Mouse (Mus musculus): ENCODE results near the gene Lrrfip1. TPM values are rescaled to one million over a fixed set of nuclear protein-coding genes. Genes with fewer than 3 reads are reported as not detected.

The Lrrfip1 gene
- polyA plus RNA-seq, 1 experiment, result 74.1 TPM

DNA sequence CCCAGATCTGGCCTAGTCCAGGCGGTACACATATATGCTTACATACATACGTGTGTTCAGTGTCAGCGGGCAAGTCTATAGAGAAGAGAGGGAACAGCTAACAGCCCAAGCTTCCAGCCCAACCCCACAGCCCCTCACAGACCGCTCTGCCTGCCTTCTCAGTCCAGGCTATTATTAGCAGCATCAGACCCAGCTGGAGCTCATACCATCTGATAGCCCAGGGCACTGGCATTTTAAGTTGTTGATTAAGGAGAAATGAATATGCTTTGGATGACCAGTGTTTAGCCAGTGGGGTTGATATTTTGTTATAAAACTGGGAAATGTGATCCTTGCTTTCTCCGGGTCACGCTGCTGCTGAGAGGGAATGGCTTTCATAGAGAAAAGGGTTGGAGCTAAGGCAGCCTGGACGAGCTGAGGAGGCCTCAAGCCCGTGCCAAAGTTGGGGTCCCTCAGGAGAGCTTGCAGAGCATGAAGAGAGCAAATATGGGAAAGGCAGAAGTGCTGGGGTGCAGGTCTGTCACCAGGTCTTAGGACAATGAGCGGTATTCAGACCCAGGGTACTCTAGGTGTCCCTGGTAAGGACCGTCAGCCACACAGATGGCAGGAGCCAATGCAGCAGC is 73.2 kb downstream of the Lrrfip1 start:
- Histone ChIP-seq H3K27me3 (ENCODE audit: control insufficient read depth, insufficient read depth, insufficient read length) (no peaks in the 10 kb centered on the region), H3K79me3 (ENCODE audit: low read depth) (peaks cover 80% of the 10 kb centered on the region)
- no peak for TF ChIP-seq FOSL1 (IDR thresholded peaks at IDR 0.05; ENCODE audit: insufficient read depth, low read length, poor library complexity, severe bottlenecking)
- no peak for TF ChIP-seq CTCF (IDR thresholded peaks at IDR 0.05; ENCODE audit: control insufficient read depth, insufficient read depth, insufficient read length)
- no peak for TF ChIP-seq MAX (IDR thresholded peaks at IDR 0.05)
- no peak for TF ChIP-seq USF1 (IDR thresholded peaks at IDR 0.05; ENCODE audit: low read depth)

DNA sequence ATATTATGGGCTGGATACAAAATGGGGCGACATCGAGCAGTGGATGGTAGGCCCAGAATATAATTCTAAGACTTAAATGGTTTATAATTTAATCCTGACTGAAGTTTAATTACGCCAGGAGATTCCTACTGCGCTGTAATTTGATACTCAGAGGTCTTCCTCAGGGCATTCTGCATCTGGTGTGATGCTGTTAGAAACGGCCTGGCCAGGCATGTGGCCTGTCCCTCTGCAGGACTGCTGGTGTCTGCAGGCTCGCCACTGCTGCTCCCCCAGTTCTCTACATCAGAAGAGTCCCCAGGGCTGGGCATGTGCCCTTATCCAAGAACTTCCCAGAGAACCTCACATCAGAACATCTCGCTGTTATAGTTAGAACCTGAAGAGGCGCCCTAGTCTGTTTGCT is 78.4 kb downstream of the Lrrfip1 start:
- Histone ChIP-seq H3K79me3 (ENCODE audit: low read depth) (peaks cover 68% of the 10 kb centered on the region), H3K4me3 (ENCODE audit: insufficient read depth, poor library complexity, severe bottlenecking) (no peak overlapping the region), H3K79me2 (ENCODE audit: control insufficient read depth, insufficient read depth) (peaks cover 100% of the 10 kb centered on the region), H3K27me3 (ENCODE audit: control insufficient read depth, insufficient read depth, insufficient read length) (no peaks in the 10 kb centered on the region), H3ac (ENCODE audit: control insufficient read depth, insufficient read length, low read depth) (no peak overlapping the region), H3K36me3 (ENCODE audit: control insufficient read depth, insufficient read depth) (peaks cover 56% of the 10 kb centered on the region)
- TF ChIP-seq MYOD1 (IDR thresholded peaks at IDR 0.05; ENCODE audit: control insufficient read depth, insufficient read length, low read depth), result no peak
- no peak for TF ChIP-seq CTCF (IDR thresholded peaks at IDR 0.05; ENCODE audit: control insufficient read depth, insufficient read depth, insufficient read length)
- no peak for TF ChIP-seq CEBPB (IDR thresholded peaks at IDR 0.05; ENCODE audit: low read depth)
- TF ChIP-seq FOSL1 (IDR thresholded peaks at IDR 0.05; ENCODE audit: insufficient read depth, low read length, poor library complexity, severe bottlenecking), result no peak

More for the DNA sequence above, 73.2 kb downstream of the Lrrfip1 start:
- H3K4me3 ChIP-seq (ENCODE audit: insufficient read depth, poor library complexity, severe bottlenecking), result no peak overlapping the region
- no peak overlapping the region for H3ac ChIP-seq (ENCODE audit: control insufficient read depth, insufficient read length, low read depth)
- peaks cover 61% of the 10 kb centered on the region for H3K36me3 ChIP-seq (ENCODE audit: control insufficient read depth, insufficient read depth)
- H3K79me2 ChIP-seq (ENCODE audit: control insufficient read depth, insufficient read depth), result peaks cover 100% of the 10 kb centered on the region

DNA sequence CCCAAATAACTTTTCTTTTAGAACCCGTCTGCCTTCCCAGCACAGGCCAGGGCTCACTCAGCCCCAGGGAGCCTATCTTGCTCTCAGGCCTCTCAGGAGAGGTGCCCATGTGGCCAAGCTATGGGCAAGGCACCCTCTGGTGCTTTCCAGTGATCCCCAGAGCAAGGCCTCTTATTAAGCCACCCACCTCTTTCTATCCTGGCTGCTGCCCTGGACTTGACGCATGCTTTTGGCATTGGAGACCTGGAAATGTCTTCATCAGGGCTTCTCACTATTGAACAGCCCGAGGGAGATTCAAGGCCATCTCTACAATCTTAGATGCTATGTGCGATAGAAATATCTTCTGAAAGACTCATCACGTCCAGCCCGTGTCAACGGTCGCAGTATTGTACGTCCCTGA is 78.9 kb downstream of the Lrrfip1 start:
- no peaks in the 10 kb centered on the region for H3K27me3 ChIP-seq (ENCODE audit: control insufficient read depth, insufficient read depth, insufficient read length)
- peaks cover 56% of the 10 kb centered on the region for H3K36me3 ChIP-seq (ENCODE audit: control insufficient read depth, insufficient read depth)
- peaks cover 64% of the 10 kb centered on the region for H3K79me3 ChIP-seq (ENCODE audit: low read depth)
- TF ChIP-seq FOSL1 (IDR thresholded peaks at IDR 0.05; ENCODE audit: insufficient read depth, low read length, poor library complexity, severe bottlenecking) (no peak), MAX (IDR thresholded peaks at IDR 0.05) (no peak), CTCF (IDR thresholded peaks at IDR 0.05; ENCODE audit: control insufficient read depth, insufficient read depth, insufficient read length) (no peak), MYOD1 (IDR thresholded peaks at IDR 0.05; ENCODE audit: control insufficient read depth, insufficient read length, low read depth) (no peak), MYOG (IDR thresholded peaks at IDR 0.05; ENCODE audit: control insufficient read depth, extremely low read depth, insufficient read length) (no peak), USF1 (IDR thresholded peaks at IDR 0.05; ENCODE audit: low read depth) (no peak), CEBPB (IDR thresholded peaks at IDR 0.05; ENCODE audit: low read depth) (no peak)
- H3ac ChIP-seq (ENCODE audit: control insufficient read depth, insufficient read length, low read depth), result no peak overlapping the region
- H3K4me3 ChIP-seq (ENCODE audit: insufficient read depth, poor library complexity, severe bottlenecking), result no peak overlapping the region
- peaks cover 100% of the 10 kb centered on the region for H3K79me2 ChIP-seq (ENCODE audit: control insufficient read depth, insufficient read depth)

DNA sequence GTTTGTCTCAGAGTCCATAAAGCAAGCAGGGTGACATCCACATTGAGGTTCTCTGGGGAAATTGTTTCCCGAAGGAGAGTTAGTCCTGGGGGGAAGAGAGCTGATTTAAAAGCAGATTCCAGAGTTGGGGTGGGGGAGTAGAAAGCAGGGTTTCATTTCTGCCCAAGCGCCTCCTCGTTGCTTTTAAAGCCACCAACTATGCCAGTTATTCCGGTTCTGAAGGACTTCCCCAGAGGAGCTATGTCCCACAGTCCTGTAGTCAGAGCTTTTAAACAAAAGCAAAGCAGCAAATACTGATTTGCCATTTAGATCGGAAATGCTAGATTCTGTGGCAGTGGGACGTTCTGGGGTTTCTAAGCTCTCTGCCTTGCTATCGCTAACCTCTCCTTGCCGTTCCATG is 79.4 kb downstream of the Lrrfip1 start:
- Histone ChIP-seq H3K36me3 (ENCODE audit: control insufficient read depth, insufficient read depth) (peaks cover 61% of the 10 kb centered on the region), H3ac (ENCODE audit: control insufficient read depth, insufficient read length, low read depth) (no peak overlapping the region)
- TF ChIP-seq MAX (IDR thresholded peaks at IDR 0.05) (no peak), CEBPB (IDR thresholded peaks at IDR 0.05; ENCODE audit: low read depth) (no peak), MYOG (IDR thresholded peaks at IDR 0.05; ENCODE audit: control insufficient read depth, extremely low read depth, insufficient read length) (no peak), FOSL1 (IDR thresholded peaks at IDR 0.05; ENCODE audit: insufficient read depth, low read length, poor library complexity, severe bottlenecking) (no peak), MYOD1 (IDR thresholded peaks at IDR 0.05; ENCODE audit: control insufficient read depth, insufficient read length, low read depth) (no peak), USF1 (IDR thresholded peaks at IDR 0.05; ENCODE audit: low read depth) (no peak), CTCF (IDR thresholded peaks at IDR 0.05; ENCODE audit: control insufficient read depth, insufficient read depth, insufficient read length) (no peak)

DNA sequence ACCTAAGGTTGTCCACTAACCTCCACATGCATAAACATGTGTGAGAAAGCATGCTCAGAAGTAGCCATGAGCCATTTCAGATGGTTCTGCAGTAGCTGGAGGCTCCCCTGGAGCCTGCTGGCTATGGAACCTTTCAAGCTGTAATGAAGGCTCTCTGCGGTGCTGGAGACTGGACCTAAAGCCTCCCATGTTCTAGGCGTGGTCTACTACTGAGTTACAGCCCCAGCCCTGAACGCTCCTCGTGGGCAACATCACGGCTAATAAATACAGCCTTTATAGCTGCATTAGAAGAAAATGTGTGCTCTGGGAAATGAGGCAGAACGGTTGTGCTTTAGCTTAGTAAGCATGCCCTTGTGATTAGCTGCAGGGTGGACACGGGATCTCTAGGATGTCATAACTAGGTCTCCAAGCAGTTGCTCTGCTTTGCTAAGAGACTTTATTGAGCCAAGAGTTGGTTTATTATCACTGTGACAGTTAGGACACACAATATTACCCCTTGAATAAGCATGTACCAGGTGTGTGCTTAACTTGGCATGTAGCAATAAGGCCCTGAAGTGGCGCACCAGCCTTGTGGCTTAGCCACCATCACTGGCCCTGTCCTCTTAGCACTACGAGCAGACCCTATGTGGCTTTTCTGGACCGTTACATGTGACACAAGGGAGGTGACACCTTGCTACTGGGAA is 81.3 kb downstream of the Lrrfip1 start:
- Histone ChIP-seq H3K79me3 (ENCODE audit: low read depth) (peaks cover 66% of the 10 kb centered on the region), H3K36me3 (ENCODE audit: control insufficient read depth, insufficient read depth) (peaks cover 66% of the 10 kb centered on the region), H3K27me3 (ENCODE audit: control insufficient read depth, insufficient read depth, insufficient read length) (no peaks in the 10 kb centered on the region), H3ac (ENCODE audit: control insufficient read depth, insufficient read length, low read depth) (no peak overlapping the region), H3K4me3 (ENCODE audit: insufficient read depth, poor library complexity, severe bottlenecking) (no peak overlapping the region), H3K79me2 (ENCODE audit: control insufficient read depth, insufficient read depth) (peaks cover 98% of the 10 kb centered on the region)
- TF ChIP-seq CTCF (IDR thresholded peaks at IDR 0.05; ENCODE audit: control insufficient read depth, insufficient read depth, insufficient read length) (no peak), FOSL1 (IDR thresholded peaks at IDR 0.05; ENCODE audit: insufficient read depth, low read length, poor library complexity, severe bottlenecking) (no peak)

More for the DNA sequence above, 79.4 kb downstream of the Lrrfip1 start:
- Histone ChIP-seq H3K79me2 (ENCODE audit: control insufficient read depth, insufficient read depth) (peaks cover 100% of the 10 kb centered on the region), H3K79me3 (ENCODE audit: low read depth) (peaks cover 66% of the 10 kb centered on the region), H3K27me3 (ENCODE audit: control insufficient read depth, insufficient read depth, insufficient read length) (no peaks in the 10 kb centered on the region), H3K4me3 (ENCODE audit: insufficient read depth, poor library complexity, severe bottlenecking) (no peak overlapping the region)

DNA sequence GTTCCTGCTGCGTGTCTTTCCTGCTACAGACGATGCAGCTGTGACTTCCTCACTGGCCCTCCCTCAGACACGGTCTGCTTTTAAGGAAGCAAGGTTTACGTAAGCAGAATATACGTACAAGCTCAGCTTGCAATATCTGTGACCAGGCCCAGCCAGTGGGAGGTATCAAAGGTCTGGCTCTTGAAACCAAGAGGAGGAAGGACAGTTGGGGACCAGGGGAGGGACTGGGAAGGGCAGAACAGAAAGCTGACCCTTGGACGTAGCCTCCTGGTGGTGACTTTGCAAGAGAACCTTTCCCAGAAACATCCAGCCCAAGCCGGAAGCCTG is 81.8 kb downstream of the Lrrfip1 start:
- Histone ChIP-seq H3K36me3 (ENCODE audit: control insufficient read depth, insufficient read depth) (peaks cover 66% of the 10 kb centered on the region), H3ac (ENCODE audit: control insufficient read depth, insufficient read length, low read depth) (no peak overlapping the region), H3K79me2 (ENCODE audit: control insufficient read depth, insufficient read depth) (peaks cover 98% of the 10 kb centered on the region), H3K79me3 (ENCODE audit: low read depth) (peaks cover 65% of the 10 kb centered on the region), H3K27me3 (ENCODE audit: control insufficient read depth, insufficient read depth, insufficient read length) (no peaks in the 10 kb centered on the region), H3K4me3 (ENCODE audit: insufficient read depth, poor library complexity, severe bottlenecking) (no peak overlapping the region)
- TF ChIP-seq MYOG (IDR thresholded peaks at IDR 0.05; ENCODE audit: control insufficient read depth, extremely low read depth, insufficient read length), result no peak
- no peak for TF ChIP-seq CEBPB (IDR thresholded peaks at IDR 0.05; ENCODE audit: low read depth)
- TF ChIP-seq MYOD1 (IDR thresholded peaks at IDR 0.05; ENCODE audit: control insufficient read depth, insufficient read length, low read depth), result no peak
- no peak for TF ChIP-seq USF1 (IDR thresholded peaks at IDR 0.05; ENCODE audit: low read depth)
- TF ChIP-seq FOSL1 (IDR thresholded peaks at IDR 0.05; ENCODE audit: insufficient read depth, low read length, poor library complexity, severe bottlenecking), result no peak
- TF ChIP-seq MAX (IDR thresholded peaks at IDR 0.05), result no peak
- TF ChIP-seq CTCF (IDR thresholded peaks at IDR 0.05; ENCODE audit: control insufficient read depth, insufficient read depth, insufficient read length), result no peak

Data from C2C12 (cell line).